Mouse (Mus musculus) mesoderm, embryonic 11.5 days (tissue): ENCODE measurements at regions not wholly inside any gene's neighbourhood (a gene's known extent, or its start where the extent isn't known, plus 50 kb on each side); places are given as distances from the start of the nearest gene placed in this dataset.
"Not testable (repeated sequence)": the region's sequence is repeated elsewhere in the genome, so short reads cannot be mapped to it uniquely, and the experiment has no call there.

Experiments
- DNase-seq: peaks from one replicate; pipeline ENCODE4 v3.0.0-alpha.2; 2012; ENCODE audit warnings: low read depth, low spot score

- DNase-seq = no peak
Measured at GRCm38 (mm10) chr3:60798862-60799261, 203.7 kb upstream of the P2ry1 start.

DNA sequence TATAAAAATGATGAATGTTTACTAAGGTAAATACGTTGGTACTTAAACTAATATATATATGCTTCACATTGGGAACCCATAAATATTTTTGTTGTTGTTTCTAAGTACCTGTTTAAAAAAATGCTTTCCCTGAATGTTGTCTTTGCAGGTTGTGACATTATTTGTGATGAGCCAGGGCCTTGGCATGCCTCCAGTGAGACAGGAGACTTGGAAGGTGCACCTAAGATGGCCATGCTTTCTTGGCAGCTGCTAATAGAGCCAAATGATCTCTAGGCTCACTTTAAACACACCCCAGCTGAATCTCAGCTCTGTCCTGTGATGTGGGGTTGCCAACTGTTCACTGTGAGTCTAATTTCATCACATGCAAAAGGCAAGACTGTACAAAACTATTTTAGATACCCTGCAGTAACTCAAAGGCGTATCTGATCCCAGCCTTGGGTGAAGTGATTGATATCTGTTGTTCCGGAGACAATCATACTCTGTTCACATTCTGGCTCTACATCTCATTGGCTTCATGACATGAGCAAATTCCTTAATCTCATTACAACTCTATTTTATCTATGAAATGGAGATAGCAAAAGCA, 197.8 kb upstream of the P2ry1 start:
- no peak for DNase-seq

DNA sequence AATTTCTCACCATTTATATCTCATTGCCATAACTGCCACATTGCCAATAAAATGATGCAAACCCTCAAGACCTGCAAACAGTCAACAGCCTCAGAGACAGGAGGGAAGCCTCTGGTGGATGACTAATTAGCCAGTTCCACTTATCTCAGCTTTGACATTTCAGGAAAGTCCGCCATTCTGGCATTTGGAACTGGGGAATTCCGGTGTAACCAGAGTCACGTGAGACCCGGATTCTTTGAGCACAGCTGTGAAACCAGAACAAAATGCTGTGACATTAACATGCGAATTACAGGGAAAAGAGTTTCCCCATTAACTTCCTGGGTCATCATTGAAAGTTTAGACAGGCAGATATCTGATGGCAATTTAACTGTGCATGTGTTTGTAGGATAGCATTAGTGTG, 190.7 kb upstream of the P2ry1 start:
- no peak for DNase-seq

GRCm38 (mm10) chr3:60813485-60813884, 189.1 kb upstream of the P2ry1 start:
- DNase-seq = peak; percentile 44

DNA sequence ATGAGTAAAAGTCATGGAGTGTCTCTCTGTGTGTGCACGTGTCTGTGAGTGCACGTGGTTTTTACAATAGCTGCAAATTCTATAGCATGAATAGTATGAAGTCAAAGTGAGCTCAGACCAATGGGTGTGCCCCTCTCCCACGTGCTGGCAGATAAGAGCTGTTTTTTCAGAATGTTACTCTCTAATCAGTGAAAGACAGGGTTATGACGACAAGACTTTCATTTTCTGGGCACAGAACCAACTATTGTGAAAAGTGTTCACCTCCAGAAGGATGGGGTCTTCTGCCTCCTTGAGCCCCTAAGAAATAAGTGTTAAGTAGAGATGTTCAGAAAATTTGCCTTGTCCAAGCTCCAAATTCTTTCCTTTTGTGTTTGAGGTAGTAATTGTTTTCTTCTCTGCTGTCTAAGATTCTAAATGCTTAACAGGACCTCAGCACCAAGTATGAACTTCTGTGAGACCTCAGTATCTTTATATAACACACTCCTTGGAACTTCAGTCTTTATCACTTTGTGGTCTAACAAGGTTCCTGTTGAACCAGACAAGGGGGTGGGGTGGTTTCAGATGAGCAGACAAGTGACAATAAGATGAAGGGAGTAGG, 182.8 kb upstream of the P2ry1 start:
- DNase-seq = no peak

GRCm38 (mm10) chr3:60821463-60821862, 181.1 kb upstream of the P2ry1 start:
- no peak for DNase-seq

DNA sequence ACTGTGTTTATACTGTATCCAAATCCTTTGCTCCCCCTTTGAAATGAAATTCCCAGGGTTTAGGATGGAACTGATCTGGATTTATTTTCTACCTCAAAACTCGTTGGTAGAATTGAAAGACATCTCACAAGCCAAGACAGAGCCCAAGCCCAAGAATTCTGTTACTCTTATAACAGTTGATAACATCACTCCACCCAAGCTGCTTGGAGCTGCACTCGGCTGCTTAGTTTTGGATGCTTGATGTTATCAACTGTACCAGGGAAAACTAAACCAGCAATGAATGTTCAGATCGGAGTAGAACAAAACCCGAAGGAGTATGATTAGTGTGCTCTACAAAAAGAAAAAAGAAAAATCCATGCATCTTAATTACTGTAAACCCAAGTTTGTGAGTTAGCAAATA, 175.8 kb upstream of the P2ry1 start:
- DNase-seq = no peak

GRCm38 (mm10) chr3:60832385-60832784, 170.2 kb upstream of the P2ry1 start:
- no peak for DNase-seq

- DNase-seq = no peak
Measured at GRCm38 (mm10) chr3:60841895-60842294, 160.7 kb upstream of the P2ry1 start.

- no peak for DNase-seq
Measured at GRCm38 (mm10) chr3:60845293-60845692, 157.3 kb upstream of the P2ry1 start.

DNA sequence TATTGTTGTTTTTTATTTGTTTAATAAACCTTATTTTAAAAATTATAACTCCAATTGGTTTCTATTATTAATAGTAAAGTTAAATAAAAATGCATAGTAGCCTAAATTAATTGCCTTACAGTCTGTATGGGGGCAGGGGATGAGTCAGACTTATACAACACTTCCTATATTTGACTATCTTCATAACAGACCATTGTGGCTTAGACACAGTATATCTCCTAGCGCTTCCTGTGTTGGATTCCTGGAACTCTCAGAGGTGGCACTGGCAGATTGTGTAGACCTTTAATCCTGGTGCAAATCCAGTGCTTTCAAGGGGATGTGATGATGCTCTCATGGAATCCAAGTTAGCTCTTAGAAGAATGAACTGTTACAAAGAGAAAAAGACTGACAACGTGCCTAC, 154.2 kb upstream of the P2ry1 start:
- no peak for DNase-seq

DNA sequence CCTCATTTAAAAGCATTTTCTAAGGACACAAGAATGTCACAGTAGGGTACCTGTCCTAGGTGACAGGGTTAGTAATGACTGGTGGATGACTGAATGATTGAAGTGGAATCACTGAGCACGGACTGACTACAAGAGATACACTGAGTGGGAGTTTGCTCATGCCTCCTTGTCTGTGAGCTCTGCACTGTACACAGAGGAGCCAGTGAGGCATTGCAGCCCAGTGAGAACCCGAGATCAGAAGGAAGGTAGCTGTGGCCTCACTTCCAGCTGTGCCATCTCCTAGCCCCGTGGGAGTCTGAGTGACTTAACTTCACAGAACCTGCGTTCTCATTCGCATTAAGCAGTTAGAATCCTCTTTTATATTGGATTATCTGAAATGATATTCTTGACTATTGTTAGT, 148.8 kb upstream of the P2ry1 start:
- no peak for DNase-seq

DNA sequence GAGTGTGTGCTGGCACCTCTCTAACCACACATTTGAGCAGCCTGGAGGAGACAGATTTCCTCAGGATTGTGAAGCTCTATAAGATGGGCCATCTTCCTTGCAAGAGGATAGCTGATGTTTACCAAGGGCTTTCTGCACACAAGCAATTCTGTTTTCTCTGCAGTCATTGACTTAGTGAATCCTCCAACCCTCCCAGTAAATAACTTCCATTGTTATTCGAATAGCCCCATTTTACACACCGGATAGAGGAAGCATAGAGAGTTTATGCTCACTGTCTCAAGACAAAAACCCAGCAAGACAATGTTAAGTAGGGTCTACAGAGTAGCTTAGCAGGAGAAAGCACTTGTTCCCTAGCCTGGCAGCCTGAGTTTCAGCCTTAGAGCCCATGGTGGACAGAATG, 146.9 kb upstream of the P2ry1 start:
- no peak for DNase-seq

- DNase-seq = no peak
Measured at GRCm38 (mm10) chr3:60858474-60859118, 144.0 kb upstream of the P2ry1 start.

DNA sequence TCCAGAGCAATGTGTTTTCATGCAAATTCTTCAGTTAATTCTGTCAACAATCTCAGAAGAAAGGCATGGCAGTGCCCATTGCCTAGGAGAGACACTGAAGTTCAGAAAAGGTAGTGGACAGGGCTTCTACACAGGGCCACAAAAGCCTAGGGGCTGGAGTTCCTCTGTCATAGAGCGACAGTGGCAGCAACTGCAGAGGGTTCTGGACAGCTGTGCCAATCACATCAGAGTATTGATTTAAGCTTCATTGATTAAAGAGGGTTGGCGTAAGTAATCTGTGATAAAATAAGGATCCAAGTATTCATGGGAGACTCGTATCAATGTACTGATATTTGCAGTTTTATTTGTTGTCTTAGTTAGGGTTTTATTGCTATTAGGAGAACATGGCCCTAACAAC, 143.5 kb upstream of the P2ry1 start:
- no peak for DNase-seq

DNA sequence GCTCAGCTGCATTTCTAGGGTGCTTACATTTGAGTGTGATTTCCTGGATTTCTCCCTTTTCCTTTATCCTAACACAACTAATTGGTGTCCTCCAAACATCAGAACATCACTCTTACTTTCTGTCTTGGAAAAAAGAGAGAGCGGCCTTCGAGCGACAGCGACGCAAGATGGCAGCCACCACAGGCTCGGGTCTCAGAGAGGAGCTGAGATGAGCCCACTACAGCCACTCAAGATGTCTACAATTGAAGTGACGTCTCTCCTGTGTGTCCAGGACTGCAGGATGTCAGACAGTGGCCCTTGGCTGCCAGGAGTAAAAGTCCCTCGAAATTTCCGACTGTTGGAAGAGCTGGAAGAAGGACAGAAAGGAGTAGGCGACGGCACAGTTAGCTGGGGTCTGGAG, 125.7 kb upstream of the P2ry1 start:
- DNase-seq = not testable (repeated sequence)

DNA sequence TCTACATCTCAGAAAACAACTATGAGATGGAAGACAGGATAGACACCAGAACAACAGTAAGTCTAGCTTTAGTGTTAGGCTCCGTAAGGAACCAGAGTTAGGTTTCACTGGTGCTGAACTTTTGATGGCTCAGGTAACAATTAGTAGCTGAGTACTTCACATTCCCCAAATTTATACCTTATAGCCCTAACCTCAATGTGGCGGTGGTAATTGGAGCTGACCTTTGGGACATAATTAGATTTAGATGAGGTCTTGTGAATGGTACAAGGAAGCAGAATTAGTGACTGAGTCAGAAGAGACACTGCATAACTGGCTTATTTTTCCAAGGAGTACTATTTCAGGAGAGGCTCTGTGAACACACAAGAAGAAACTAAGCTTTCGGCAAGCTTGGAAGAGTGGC, 123.7 kb upstream of the P2ry1 start:
- DNase-seq = no peak

GRCm38 (mm10) chr3:60884027-60884426, 118.6 kb upstream of the P2ry1 start:
- DNase-seq = no peak

DNA sequence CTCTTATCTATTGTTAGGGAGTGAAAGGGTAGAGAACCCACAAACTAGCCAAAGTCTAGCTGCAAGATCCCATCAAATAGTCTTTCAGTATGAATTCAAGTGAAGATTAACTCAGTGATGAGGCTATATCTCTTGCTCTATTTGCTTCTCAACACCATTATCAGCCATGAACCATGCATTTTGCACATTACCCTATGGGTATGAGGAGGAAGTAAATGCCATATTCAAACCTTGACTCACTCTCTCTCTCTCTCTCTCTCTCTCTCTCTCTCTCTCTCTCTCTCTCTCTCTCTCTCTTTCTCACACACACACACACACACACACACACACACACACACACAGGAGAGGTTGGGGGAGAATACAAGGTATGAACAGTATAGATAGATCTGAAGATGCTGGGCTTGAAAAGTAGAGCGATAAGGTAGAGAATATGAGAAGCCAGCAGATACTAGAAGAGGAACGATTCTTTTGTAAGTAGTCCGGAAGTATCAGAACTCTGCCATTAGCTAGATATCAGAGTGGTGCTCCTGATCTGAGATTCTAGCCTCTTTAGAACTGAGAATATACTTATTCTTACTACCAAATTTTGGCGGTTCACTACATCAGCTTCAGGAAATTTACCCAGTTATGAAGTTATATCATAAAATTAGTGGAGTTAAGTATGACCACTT, 113.3 kb upstream of the P2ry1 start:
- DNase-seq = no peak

DNA sequence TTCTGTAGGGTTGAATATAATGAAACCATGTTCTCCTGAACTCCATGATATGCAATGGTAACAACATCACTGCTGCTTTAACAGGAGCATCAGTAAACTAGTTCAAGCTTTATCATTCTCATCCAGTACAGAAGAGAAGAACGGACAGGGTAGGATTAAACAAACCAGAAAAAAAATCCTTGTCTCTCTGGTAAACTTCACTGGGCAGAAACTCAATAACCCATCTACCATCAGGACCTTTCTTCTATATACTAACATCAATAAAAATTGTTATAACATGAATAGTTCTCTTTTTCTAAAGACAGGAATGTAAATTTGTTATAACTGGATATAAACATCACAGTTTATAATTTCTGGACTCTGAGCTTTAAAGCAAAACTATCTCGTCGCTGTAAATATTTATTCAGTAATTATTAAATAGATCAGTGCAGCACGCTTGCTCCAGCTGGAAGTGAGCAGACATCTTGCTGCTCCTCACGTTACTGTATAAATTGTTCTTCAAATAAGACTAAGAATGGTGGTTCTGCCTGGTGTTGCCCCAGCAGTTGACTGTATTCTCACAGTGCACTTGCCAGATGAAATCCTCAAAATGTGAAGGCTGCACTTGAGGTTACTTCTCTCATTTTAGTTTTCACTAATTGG, 104.8 kb upstream of the P2ry1 start:
- no peak for DNase-seq

DNA sequence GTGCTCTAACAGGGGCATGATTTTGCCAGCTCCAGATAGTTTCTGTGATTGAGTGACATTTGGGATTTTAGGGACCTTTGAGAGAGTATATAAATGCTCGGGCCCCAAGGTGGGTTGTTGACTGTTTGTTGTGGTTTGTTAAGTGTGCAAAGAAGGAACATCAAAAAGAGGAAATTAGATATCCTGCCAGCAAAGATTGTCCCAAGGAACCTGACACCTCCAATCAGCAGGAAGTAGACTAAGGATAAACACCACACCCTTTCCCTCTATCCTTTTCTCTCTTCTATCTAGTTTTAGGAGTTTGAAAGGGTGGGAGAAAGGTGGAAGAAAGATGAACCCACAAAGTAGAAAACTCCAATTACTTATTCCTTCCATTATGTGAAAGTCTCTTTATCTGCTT, 103.9 kb upstream of the P2ry1 start:
- DNase-seq = no peak

GRCm38 (mm10) chr3:60901571-60901970, 101.0 kb upstream of the P2ry1 start:
- no peak for DNase-seq
